Mouse (Mus musculus) heart, adult 11 months (tissue): ENCODE results near the gene Pp2d1.
A peak's percentile ranks its signal among the peaks of the same experiment; 100 is the strongest.
"Not testable (repeated sequence)": the region's sequence is repeated elsewhere in the genome, so short reads cannot be mapped to it uniquely, and the experiment has no call there.

Source experiments
- DNase-seq: peaks from one replicate; pipeline ENCODE4 v3.0.0; 2022

Gene Pp2d1

DNA sequence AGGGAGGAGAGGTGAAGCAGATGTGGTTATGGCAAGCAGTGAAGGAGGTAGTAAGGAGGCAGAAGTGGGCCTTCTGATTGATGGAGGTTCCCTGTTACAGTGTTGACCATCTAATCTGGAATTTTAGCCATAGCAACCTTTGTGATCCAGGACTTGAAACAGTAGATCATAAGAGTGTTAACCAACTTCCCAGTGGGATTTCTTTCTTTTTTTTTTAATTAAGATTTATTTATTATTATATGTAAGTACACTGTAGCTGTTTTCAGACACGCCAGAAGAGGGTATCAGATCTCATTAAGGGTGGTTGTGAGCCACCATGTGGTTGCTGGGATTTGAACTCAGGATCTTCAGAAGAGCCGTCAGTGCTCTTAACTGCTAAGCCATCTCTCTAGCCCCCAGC is at the start of gene Pp2d1:
Gene Pp2d1, minus strand, starts transcription at position 101 of the 400 bp plus-strand sequence.
- not testable (repeated sequence) for DNase-seq

- DNase-seq: peak; percentile 73
Observed at GRCm38 (mm10) chr17:53588097-53588855, 49.0 kb upstream of the Pp2d1 start.

DNA sequence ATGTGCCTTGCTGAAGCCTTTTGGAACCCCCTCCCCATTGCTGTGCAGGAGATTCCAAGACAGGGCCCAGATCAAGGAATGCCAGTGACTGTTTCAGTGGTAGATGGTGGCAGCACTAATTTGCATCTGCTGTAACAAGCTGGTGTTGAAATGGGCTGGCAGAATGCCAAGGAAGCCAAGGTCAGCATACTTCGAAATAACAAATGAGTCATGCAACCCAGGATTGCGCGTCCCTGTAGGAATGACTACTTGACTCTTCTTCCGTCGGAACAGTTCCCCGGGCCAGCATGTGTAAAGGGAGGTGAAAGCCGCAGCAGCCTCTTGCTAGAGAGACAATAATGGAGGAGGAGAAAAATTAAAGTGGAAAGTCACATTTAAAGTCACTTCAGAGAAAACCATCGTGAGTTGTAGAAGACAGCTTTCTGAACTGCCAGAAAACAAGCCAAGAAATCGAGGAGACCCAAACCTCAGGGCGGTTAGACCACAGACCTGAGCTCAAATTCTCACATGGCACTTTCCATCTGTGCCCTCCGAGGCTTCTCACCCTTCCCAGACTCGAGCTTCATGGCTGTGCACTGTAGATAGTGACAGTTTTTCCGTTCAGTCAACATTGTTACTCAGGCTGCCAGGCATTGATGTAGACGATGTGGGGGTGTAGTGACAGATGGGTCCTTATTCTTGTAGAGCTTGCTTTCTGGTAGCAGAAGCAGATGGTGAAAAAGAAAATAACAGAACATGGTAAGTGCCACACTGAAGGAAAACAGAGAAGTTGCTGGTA is 48.0 kb upstream of the Pp2d1 start:
- DNase-seq: peak; percentile 99

- DNase-seq: peak; percentile 89
Observed at GRCm38 (mm10) chr17:53583846-53584579, 44.8 kb upstream of the Pp2d1 start.

- DNase-seq: peak; percentile 86
Observed at GRCm38 (mm10) chr17:53582805-53583204, 43.6 kb upstream of the Pp2d1 start.

DNA sequence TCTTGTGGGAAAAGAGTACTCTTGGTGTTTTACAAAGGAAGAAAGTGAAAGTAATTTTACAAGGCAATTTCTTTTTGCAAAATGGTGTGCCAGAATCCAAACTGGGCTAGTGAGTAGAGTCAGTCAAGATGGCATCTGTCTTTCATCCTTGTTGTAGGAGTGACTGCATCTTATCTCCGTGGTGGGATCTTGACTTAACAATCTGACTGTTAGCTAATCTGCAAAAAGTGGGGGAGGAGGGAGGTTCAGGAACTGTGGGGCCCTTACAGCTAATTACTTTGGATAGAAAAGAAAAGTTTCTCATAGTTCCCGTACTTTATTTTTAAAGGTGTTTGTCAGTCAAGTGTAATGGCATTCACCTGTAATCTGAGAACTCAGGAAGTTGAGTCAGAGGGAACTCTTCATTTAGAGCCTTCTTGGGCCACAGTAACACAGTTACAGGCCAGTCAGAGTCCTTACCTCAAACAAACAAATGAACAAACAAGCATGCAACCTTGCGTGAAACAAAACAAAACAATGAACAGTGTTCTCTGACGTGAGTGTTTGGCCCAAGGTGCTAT is 42.9 kb upstream of the Pp2d1 start:
- peak; percentile 9 for DNase-seq

DNA sequence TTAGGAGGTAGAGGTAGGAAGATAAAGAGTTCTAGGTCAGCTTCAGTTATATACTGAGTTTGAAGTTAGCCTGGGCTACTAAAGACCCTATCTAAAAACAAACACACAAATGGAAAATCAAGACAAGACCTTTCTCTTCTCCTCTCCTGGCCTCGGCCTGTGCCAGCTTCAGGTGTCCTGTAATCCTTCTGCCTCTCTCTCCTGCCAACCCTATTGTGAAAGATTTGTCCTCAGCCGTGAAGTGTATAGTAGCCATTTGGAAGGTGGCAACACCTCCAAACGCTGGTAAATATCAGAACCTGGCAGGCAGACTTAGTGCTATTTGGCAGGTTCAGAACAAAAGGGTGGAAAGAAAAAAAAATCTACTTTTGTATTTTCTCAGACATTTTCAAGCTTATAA is 41.0 kb upstream of the Pp2d1 start:
- DNase-seq: peak; percentile 79

- DNase-seq: peak; percentile 71
Observed at GRCm38 (mm10) chr17:53579612-53580011, 40.4 kb upstream of the Pp2d1 start.

DNA sequence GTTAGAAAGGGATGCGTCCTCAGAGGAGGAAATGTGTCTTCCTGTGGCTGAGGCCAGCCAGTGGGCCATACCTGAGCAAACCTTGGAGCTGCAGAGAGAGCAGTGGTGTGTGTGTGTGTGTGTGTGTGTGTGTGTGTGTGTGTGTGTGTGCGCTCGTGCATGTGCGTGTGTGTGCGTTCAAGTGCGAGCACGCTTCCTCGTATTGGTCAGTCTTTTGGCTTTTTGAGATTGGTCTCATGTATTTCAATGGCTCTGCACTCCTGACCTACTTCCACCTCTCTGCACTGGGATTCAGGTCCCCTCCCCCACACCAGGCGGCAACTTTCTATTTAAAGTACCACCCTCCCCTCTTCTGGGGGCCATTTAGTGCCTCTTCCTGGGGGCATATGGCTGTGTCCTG is 39.5 kb upstream of the Pp2d1 start:
- peak; percentile 91 for DNase-seq

- no peak for DNase-seq
Observed at GRCm38 (mm10) chr17:53578249-53578648, 39.0 kb upstream of the Pp2d1 start.

- DNase-seq: no peak
Observed at GRCm38 (mm10) chr17:53577754-53578153, 38.5 kb upstream of the Pp2d1 start.

GRCm38 (mm10) chr17:53577151-53577550 is 37.9 kb upstream of the Pp2d1 start:
- DNase-seq: no peak

GRCm38 (mm10) chr17:53573019-53573556 is 33.8 kb upstream of the Pp2d1 start:
- peak; percentile 92 for DNase-seq

GRCm38 (mm10) chr17:53570932-53571331 is 31.7 kb upstream of the Pp2d1 start:
- not testable (repeated sequence) for DNase-seq

GRCm38 (mm10) chr17:53570361-53570875 is 31.2 kb upstream of the Pp2d1 start:
- DNase-seq: no peak

DNA sequence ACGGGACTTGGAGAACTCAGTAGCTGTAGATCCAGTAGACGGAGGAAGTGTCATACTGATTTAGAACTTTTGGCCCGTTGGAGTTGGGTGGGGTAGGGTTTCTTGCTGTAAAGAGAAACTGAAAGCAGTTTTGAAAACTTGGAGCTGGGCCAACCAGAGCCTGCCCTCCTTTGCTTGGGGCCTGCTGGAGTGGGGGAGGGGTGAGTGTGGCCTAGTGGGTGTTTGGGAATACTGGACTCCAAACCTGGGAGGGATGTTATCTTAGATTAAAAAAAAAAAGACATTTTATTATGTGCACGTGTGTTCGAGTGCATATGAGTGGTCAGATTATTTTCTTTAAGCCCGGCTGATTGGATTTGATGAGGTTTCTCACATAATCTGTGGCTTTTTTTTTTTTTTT is 30.6 kb upstream of the Pp2d1 start:
- DNase-seq: peak; percentile 99

DNA sequence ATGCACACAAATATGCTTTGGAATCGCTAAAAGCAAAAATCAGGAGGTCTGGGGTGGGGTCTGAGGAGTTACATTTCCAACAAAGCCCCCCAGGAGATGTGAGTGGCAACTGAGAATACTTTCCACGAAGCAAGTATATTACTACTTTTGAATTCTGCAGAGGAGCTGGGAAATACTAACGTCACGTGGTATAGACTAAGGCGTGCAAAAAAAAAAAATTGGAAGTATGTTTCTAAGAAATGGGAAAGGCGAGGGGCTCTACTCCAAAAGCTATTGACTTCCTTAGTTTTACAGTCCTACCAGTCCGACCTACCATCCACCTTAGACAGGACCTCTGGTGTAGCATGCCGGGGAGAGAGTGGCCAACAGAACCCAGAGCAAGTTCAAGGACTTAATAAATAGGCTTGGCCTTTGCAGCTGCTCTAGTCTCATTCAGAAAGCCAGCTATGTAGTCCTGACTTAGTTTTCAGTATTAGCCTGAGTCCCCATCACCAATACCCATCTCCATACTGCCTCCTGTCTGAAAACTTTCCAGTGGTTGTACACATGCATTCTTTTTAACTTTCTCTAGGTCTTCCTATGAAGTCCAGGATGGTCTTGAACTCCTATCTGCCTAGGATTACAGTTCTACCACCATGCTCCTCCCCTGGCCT is 29.6 kb upstream of the Pp2d1 start:
- no peak for DNase-seq

DNA sequence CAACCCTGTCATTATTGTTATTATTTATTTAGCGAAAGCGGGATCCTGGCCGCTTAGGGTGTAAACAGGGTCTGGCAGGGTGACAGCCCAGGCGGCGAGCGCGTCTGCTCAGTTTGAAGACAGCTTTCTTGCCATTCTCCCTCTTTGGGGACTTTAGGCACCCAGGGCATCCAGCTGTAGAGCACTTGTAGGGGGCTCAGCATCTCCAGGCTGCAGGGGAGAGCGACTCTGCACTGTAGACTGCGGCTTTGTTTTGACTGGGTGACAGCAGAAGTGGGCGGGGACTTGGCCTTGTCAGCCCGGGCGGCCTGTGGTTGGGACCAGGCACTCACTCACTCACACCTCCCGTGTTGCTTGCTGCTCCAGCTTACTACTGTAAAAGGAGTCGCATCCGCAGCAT is 28.9 kb upstream of the Pp2d1 start:
- peak; percentile 99 for DNase-seq

- peak; percentile 98 for DNase-seq
Observed at GRCm38 (mm10) chr17:53567346-53568101, 28.3 kb upstream of the Pp2d1 start.

DNA sequence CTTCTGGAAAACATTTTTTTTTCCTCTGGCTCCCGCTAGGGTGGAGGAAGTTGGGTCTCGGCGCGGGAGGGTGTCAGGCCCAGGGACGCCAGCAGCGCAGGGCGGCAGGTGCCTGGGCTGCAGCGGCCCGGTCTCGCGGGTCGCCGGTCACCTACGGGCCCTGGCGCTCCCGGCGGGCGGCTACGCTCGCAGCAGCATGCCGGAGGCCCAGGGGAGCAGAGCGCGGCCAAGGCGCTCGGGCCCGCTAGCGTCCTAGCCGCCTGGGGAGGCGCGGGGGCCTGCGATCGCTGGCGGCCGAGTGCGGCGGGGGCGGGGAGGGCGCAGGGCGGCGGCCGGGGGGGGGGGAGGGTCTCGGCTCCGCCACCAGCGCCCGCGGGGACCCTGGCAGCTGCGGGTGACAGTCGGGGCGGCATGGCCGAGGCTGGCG is 27.7 kb upstream of the Pp2d1 start:
- peak; percentile 99 for DNase-seq
